Comparison of ENCODE assay signal across 8 mouse cellular contexts in genomic region chr16:31290751-31291365, GRCm38 (mm10). TPM values are rescaled to one million over a fixed set of nuclear protein-coding genes. Genes with fewer than 3 reads are reported as not detected.
A peak's percentile ranks its signal among the peaks of the same experiment; 100 is the strongest.
DNase-seq lines count a peak whose midpoint lies in the region; ATAC-seq and TF ChIP-seq lines count a peak whose summit lies in the region.

No protein-coding gene starts in this region.

- H3K4me3 ChIP-seq in heart, embryonic 12.5 days = no peak overlapping the region
- no peak overlapping the region for H3K4me3 ChIP-seq in lung, adult 2 months (replicated peaks; ENCODE audit: extremely low read depth, low read depth, low read length)

- H3K9ac ChIP-seq in heart, embryonic 12.5 days = no peak overlapping the region; the same call in 1 of the 2 replicates

- H3K27ac ChIP-seq in heart, embryonic 12.5 days (ENCODE audit: poor library complexity, severe bottlenecking) = peak overlapping the region; percentile 89

- peak; percentile 34 for DNase-seq in urinary bladder, postnatal 25 days (ENCODE audit: low spot score)
- DNase-seq in urinary bladder, postnatal 10 days (ENCODE audit: low spot score) = no peak
- DNase-seq in lung, adult 2 months = no peak
- DNase-seq in cerebellum, adult 9-10 months = no peak
- no peak for DNase-seq in cerebellum, adult 9-11 months
- DNase-seq in right cerebral cortex, adult 18-20 months = no peak
- no peak for DNase-seq in cerebellum, adult 11-12 months

- H3K4me2 ChIP-seq in heart, embryonic 12.5 days = peak overlapping the region; percentile 54

- H3K27me3 ChIP-seq in heart, embryonic 12.5 days (replicated peaks) = no peaks in the 10 kb centered on the region

- peaks cover 23% of the 10 kb centered on the region for H3K4me1 ChIP-seq in heart, embryonic 12.5 days (replicated peaks)
- peaks cover 4% of the 10 kb centered on the region for H3K4me1 ChIP-seq in lung, adult 2 months (ENCODE audit: control insufficient read depth, insufficient read depth, low read length)

- no peaks in the 10 kb centered on the region for H3K9me3 ChIP-seq in heart, embryonic 12.5 days (replicated peaks)

- no peak for ATAC-seq in heart, embryonic 12.5 days (ENCODE audit: insufficient number of reproducible peaks, low FRiP score)

- H3K36me3 ChIP-seq in heart, embryonic 12.5 days = no peaks in the 10 kb centered on the region

- 53% methylated on average over 7 of the region's 7 CpGs for WGBS in heart, embryonic 12.5 days
- 17% methylated on average over 7 of the region's 7 CpGs for WGBS in lung, adult 2 months

- TF ChIP-seq POLR2A in lung, adult 2 months (IDR thresholded peaks at IDR 0.05; ENCODE audit: borderline replicate concordance, extremely low read depth, low read depth, low read length) = peak; percentile 46; the same call in 1 of the 2 replicates

- no peak for TF ChIP-seq CTCF in lung, adult 2 months (IDR thresholded peaks at IDR 0.05; ENCODE audit: insufficient read depth, low read length)

RNA-seq across cellular contexts. Expression of gene Ppp1r2, which starts 15.8 kb away (rescaled TPM):
- 97.2 and 103 TPM in 2 replicates for polyA plus RNA-seq in heart, embryonic 12.5 days (2016; fragmentation: Nextera tagmentation; extraction: Ambion mirVana)
- polyA plus RNA-seq in lung, adult 2 months (2012; rRNA removed) = 89.0 and 116 TPM in 2 replicates

RNA-seq across cellular contexts. Expression of gene Apod, which starts 23.8 kb away (rescaled TPM):
- polyA plus RNA-seq in heart, embryonic 12.5 days (2016; fragmentation: Nextera tagmentation; extraction: Ambion mirVana) = 0.27 TPM in 1 of 2 replicates, not detected in the other
- 2.9 and 5.1 TPM in 2 replicates for polyA plus RNA-seq in lung, adult 2 months (2012; rRNA removed)
